Mouse (Mus musculus) testis, adult 2 months (tissue): ENCODE measurements around the gene Ctdnep1.
"Not testable (repeated sequence)": the region's sequence is repeated elsewhere in the genome, so short reads cannot be mapped to it uniquely, and the experiment has no call there.

ENCODE experiments used
- CTCF ChIP-seq: fragments of 200-500 bp; IDR thresholded peaks from 2 replicates; pipeline ENCODE4 v1.5.1; 2012; ENCODE audit warnings: low read depth, mild to moderate bottlenecking, inconsistent platforms, low read length, moderate library complexity; ENCODE audit not compliant: control insufficient read depth, insufficient read depth, insufficient replicate concordance
- POLR2A ChIP-seq: fragments of 200-500 bp; IDR thresholded peaks from 2 replicates; pipeline ENCODE4 v1.6.1; 2012; ENCODE audit warnings: low read depth, mild to moderate bottlenecking, inconsistent platforms, low read length, moderate library complexity; ENCODE audit not compliant: control insufficient read depth

DNA sequence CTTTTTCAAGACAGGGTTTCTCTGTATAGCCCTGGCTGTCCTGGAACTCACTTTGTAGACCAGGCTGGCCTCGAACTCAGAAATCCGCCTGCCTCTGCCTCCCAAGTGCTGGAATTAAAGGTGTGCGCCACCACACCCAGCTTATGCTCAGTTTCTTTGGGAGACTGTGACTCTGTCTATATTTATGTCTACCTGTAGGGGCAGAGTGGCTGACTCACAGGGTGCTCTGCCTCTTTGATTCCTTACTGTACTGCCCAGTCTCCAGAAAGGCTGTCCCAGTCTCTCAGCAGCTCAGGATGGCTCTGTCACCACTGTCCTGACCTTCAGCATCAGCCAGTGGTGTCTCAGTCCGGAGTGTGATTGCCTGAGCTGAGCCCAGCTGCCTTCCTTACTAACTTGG, 25.3 kb upstream of the Ctdnep1 start:
- TF ChIP-seq CTCF, POLR2A: not testable (repeated sequence)
